Mouse (Mus musculus) small intestine, adult 2 months (tissue): ENCODE measurements at regions not wholly inside any gene's neighbourhood (a gene's known extent, or its start where the extent isn't known, plus 50 kb on each side); places are given as distances from the start of the nearest gene placed in this dataset.

ENCODE experiments used
- CTCF ChIP-seq: fragments of 200-500 bp; IDR thresholded peaks from 2 replicates; pipeline ENCODE4 v1.5.1; 2012; ENCODE audit warnings: low read depth, mild to moderate bottlenecking, control low read depth, inconsistent platforms, low read length, moderate library complexity, mixed read lengths; ENCODE audit not compliant: insufficient replicate concordance, insufficient read length; ENCODE audit errors: extremely low read depth
- POLR2A ChIP-seq: fragments of 200-500 bp; IDR thresholded peaks from 2 replicates; pipeline ENCODE4 v1.6.1; 2012; ENCODE audit warnings: low read depth, mild to moderate bottlenecking, control low read depth, inconsistent platforms, low read length, moderate library complexity

DNA sequence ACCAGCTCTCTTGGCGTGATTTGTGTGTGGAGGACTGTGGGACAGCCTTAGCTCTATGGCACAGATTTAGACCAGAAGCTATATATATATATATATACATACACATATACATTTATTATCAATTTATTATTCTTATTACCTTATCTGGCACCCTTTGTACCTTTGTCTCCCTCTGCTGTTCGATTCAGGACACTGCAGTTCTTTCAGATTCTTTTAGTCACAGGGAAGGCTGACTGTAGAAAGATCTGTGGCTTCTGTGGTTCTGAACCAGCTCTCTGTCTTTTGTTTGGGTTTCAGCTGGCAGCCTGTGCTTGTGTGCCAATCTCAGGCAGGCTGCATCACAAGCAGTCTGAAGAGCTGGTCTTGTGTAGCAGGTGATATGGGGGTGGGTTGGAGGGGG is 184.6 kb upstream of the Agtr1b start:
- TF ChIP-seq CTCF (no peak), POLR2A (no peak)
